Mouse (Mus musculus): ENCODE measurements around the gene Pate2. TPM values are rescaled to one million over a fixed set of nuclear protein-coding genes. Genes with fewer than 3 reads are reported as not detected.

Pate2 gene
- total and polyA plus RNA-seq, 3 experiments = 0.23 to 0.29 TPM; not detected in 1

DNA sequence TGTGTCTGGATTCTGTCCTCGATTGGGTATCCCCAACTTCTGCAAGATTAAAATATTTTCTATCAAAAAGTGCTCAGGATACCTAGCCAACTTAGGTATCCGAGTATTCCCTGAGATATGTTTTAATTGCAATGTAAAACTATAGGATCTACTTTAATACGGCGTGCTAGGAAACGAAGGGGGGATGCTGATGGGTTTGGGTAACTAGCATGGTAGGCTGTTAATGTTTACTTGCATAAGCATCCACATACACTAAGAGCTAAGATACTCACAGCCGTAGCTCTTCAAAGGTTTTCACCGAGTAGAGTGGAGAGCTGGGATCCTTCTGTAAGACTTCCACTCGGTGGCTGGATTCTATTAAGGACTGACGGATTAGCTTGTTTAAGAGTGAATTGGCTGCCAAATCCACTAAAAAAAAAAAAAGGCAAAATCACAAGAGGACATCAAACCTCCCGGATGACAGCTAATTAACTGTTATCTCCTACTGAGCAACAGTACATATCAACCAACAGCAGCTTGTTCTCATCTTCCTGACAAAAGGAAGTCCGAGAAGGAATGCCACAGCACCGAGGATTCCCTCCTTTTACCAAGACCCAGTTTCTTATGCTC, 13.5 kb upstream of the Pate2 start:
- Histone ChIP-seq H3K9me3 (replicated peaks; ENCODE audit: insufficient read depth, low read length) (no peaks in the 10 kb centered on the region), H3K79me2 (ENCODE audit: control insufficient read depth, insufficient read depth, low read length, poor library complexity) (peaks cover 14% of the 10 kb centered on the region), H3K36me3 (ENCODE audit: control insufficient read depth in 1 of 2, insufficient read depth in 2 of 2, low read length in 2 of 2) (peaks cover 4 to 18% of the 10 kb centered on the region in 2 experiments; a peak in 3 of 4 replicates), H3K9ac (ENCODE audit: control insufficient read depth, low read depth, low read length, poor library complexity, severe bottlenecking) (no peak overlapping the region), H3K4me3 (ENCODE audit: control insufficient read depth in 1 of 2, insufficient read depth in 1 of 2, low read depth in 2 of 2, low read length in 2 of 2) (no peak overlapping the region), H3K4me1 (ENCODE audit: control insufficient read depth in 1 of 2, insufficient read depth in 2 of 2, low read length in 2 of 2) (peaks cover 0 to 9% of the 10 kb centered on the region in 2 experiments; a peak in 2 of 4 replicates), H3K27ac (ENCODE audit: control insufficient read depth, low read depth, low read length) (no peak overlapping the region), H3K27me3 (ENCODE audit: control insufficient read depth in 1 of 2, insufficient read depth in 2 of 2, low read length in 2 of 2) (peaks cover 0 to 11% of the 10 kb centered on the region in 2 experiments)
- TF ChIP-seq ZC3H11A (IDR thresholded peaks at IDR 0.05; ENCODE audit: low read depth, low read length) (no peak), CHD2 (IDR thresholded peaks at IDR 0.05; ENCODE audit: low read length) (no peak), POLR2AphosphoS2 (IDR thresholded peaks at IDR 0.05; ENCODE audit: low read length) (no peak), NELFE (IDR thresholded peaks at IDR 0.05; ENCODE audit: low read depth, low read length) (no peak), POLR2A (IDR thresholded peaks at IDR 0.05; ENCODE audit: control insufficient read depth in 1 of 2, insufficient read depth in 1 of 2, low read depth in 1 of 2, low read length in 2 of 2, poor library complexity in 1 of 2) (no peak)
- no peak for DNase-seq (ENCODE audit: low read depth, low spot score)

DNA sequence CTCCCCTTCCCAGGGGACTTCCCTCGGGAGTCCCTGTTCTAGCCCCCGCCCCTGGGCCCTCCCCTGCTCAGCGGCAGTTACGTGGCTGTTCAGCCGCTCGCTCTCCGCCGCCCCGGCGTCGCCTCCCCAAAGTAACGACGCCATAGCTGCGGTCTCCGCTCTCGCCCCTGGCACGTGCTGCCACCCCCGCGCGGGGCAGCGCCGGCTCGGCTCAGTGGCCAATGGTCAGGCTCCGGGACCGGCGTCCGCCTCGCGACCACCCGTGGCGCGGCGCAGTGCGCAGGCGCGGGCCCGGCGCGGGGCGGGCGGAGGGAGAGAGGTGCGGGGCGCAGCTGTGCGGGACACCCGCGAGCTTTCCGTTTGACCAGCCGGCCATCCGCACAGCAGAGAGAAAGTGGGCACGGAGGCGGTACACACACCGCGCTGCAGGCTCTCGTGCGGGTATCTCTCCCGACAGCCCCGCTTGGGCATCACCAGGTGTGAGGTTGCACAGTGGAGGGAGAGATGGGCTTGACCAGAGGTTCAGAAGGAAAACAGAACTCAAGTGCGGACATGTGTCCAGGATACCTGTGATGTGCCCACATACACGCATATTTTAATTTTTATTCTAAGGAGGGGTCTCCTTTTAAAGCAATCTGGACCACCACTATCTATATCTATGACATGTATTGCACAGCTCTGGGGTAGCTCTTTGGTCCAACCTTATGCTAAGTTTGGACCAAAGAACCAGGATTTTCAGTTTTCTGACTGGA, 11.7 kb upstream of the Pate2 start, which contains the start of the genes Ddx25 and Pus3:
TSS of gene Ddx25 (minus strand) at position 272 of the 752 bp plus-strand sequence.
TSS of gene Pus3 (plus strand) at position 339 of the 752 bp plus-strand sequence.
- Histone ChIP-seq H3K27ac (ENCODE audit: control insufficient read depth, low read depth, low read length) (peak within 1 kb of the TSS; percentile 56), H3K4me3 (ENCODE audit: control insufficient read depth in 1 of 2, insufficient read depth in 1 of 2, low read depth in 2 of 2, low read length in 2 of 2) (peak within 1 kb of the TSS; percentile 64 to 92), H3K9ac (ENCODE audit: control insufficient read depth, low read depth, low read length, poor library complexity, severe bottlenecking) (peak within 1 kb of the TSS; percentile 64), H3K79me2 (ENCODE audit: control insufficient read depth, insufficient read depth, low read length, poor library complexity) (peaks cover 20% of the 10 kb centered on the region), H3K27me3 (ENCODE audit: control insufficient read depth in 1 of 2, insufficient read depth in 2 of 2, low read length in 2 of 2) (peaks cover 0 to 11% of the 10 kb centered on the region in 2 experiments; a peak in 3 of 4 replicates), H3K36me3 (ENCODE audit: control insufficient read depth in 1 of 2, insufficient read depth in 2 of 2, low read length in 2 of 2) (peaks cover 9 to 24% of the 10 kb centered on the region in 2 experiments), H3K9me3 (replicated peaks; ENCODE audit: insufficient read depth, low read length) (no peaks in the 10 kb centered on the region), H3K4me1 (ENCODE audit: control insufficient read depth in 1 of 2, insufficient read depth in 2 of 2, low read length in 2 of 2) (peaks cover 0 to 11% of the 10 kb centered on the region in 2 experiments; a peak in 3 of 4 replicates)
- DNase-seq (ENCODE audit: low read depth, low spot score) = no peak
- TF ChIP-seq ZKSCAN1 (IDR thresholded peaks at IDR 0.05; ENCODE audit: low read depth, low read length) = no peak
- TF ChIP-seq ETS1 (IDR thresholded peaks at IDR 0.05; ENCODE audit: low read depth, low read length) = no peak
- no peak for TF ChIP-seq POLR2AphosphoS5 (IDR thresholded peaks at IDR 0.05; ENCODE audit: borderline replicate concordance, low read depth, low read length)

DNA sequence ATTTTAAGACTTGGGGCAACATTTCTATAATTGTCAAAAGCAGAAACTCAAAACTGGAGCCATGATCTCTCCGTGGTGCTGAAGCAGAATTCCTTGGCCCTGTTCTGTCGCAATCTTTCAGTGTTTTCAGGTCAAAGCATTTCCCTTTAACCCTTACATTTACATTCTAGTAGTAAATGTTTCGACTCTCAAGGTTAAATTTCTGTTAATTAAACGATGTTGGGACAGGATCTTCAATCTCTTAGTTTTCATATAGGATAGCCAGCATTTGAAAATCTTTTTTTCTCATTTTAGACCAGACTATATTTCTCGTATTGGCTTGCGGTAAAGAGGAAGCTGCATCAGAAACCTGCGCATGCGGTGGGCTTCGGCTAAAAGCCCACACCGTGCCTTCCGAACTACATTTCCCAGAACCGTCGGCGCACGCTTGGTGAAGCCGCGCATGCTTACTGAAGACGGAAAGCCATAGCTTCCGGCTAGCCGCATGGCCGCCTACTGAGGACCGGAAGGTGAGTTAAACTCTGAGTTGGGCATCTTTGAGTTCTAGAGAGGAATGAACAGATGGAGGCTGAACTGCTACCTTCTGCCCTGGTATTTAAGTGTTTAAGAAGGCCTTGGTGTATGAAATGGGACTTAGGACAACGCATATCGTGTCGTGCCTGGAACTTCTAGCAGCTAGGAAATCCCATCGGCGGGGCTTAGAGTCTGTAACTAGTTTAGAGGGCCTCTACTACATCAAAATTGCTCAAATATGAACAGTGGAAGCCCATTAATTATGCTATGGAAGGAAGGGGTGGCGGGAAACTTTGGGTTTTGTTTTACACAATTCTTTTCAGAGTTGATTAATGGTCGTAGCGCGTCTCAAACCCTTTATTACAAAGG, 10.8 kb upstream of the Pate2 start:
- peaks cover 9 to 27% of the 10 kb centered on the region in 2 experiments for H3K36me3 ChIP-seq (ENCODE audit: control insufficient read depth in 1 of 2, insufficient read depth in 2 of 2, low read length in 2 of 2)
- H3K27me3 ChIP-seq (ENCODE audit: control insufficient read depth in 1 of 2, insufficient read depth in 2 of 2, low read length in 2 of 2) = peaks cover 0 to 4% of the 10 kb centered on the region in 2 experiments; a peak in 2 of 4 replicates
- no peaks in the 10 kb centered on the region for H3K9me3 ChIP-seq (replicated peaks; ENCODE audit: insufficient read depth, low read length)
- H3K27ac ChIP-seq (ENCODE audit: control insufficient read depth, low read depth, low read length) = peak overlapping the region; percentile 56
- H3K79me2 ChIP-seq (ENCODE audit: control insufficient read depth, insufficient read depth, low read length, poor library complexity) = peaks cover 20% of the 10 kb centered on the region
- H3K4me1 ChIP-seq (ENCODE audit: control insufficient read depth in 1 of 2, insufficient read depth in 2 of 2, low read length in 2 of 2) = peaks cover 0 to 11% of the 10 kb centered on the region in 2 experiments; a peak in 3 of 4 replicates
- peak overlapping the region; percentile 64 for H3K9ac ChIP-seq (ENCODE audit: control insufficient read depth, low read depth, low read length, poor library complexity, severe bottlenecking)
- peak overlapping the region; percentile 64 to 92 for H3K4me3 ChIP-seq (ENCODE audit: control insufficient read depth in 1 of 2, insufficient read depth in 1 of 2, low read depth in 2 of 2, low read length in 2 of 2)
- DNase-seq (ENCODE audit: low read depth, low spot score) = peak; percentile 95
- peak; percentile 94 for TF ChIP-seq MAX (IDR thresholded peaks at IDR 0.05; ENCODE audit: low read length)
- TF ChIP-seq MYC (IDR thresholded peaks at IDR 0.05; ENCODE audit: low read depth, low read length) = peak; percentile 99
- TF ChIP-seq ZC3H11A (IDR thresholded peaks at IDR 0.05; ENCODE audit: low read depth, low read length) = no peak
- TF ChIP-seq SIN3A (IDR thresholded peaks at IDR 0.05; ENCODE audit: low read length) = peak; percentile 89
- peak; percentile 67 to 95 for TF ChIP-seq POLR2A (IDR thresholded peaks at IDR 0.05; ENCODE audit: control insufficient read depth in 1 of 2, insufficient read depth in 1 of 2, low read depth in 1 of 2, low read length in 2 of 2, poor library complexity in 1 of 2)
- peak; percentile 59; the same call in 1 of the 2 replicates for TF ChIP-seq POLR2AphosphoS2 (IDR thresholded peaks at IDR 0.05; ENCODE audit: low read length)
- peak; percentile 100 for TF ChIP-seq HCFC1 (IDR thresholded peaks at IDR 0.05; ENCODE audit: low read depth, low read length)
- peak; percentile 94 for TF ChIP-seq KAT2A (conservative IDR thresholded peaks at IDR 0.05; ENCODE audit: low read depth, low read length)
- 0 out of 2 replicates have a peak, but pooled peaks have one; percentile 13 for TF ChIP-seq ETS1 (IDR thresholded peaks at IDR 0.05; ENCODE audit: low read depth, low read length)
- TF ChIP-seq MYB (IDR thresholded peaks at IDR 0.05; ENCODE audit: low read depth, low read length) = no peak
- no peak for TF ChIP-seq MAFK (IDR thresholded peaks at IDR 0.05; ENCODE audit: borderline replicate concordance, low read depth, low read length)
- TF ChIP-seq ELF1 (IDR thresholded peaks at IDR 0.05; ENCODE audit: low read depth, low read length) = peak; percentile 93
- TF ChIP-seq TBP (IDR thresholded peaks at IDR 0.05; ENCODE audit: low read depth, low read length) = peak; percentile 79
- peak; percentile 69 for TF ChIP-seq ZMIZ1 (IDR thresholded peaks at IDR 0.05; ENCODE audit: low read depth, low read length)
- TF ChIP-seq MXI1 (IDR thresholded peaks at IDR 0.05; ENCODE audit: low read depth, low read length) = peak; percentile 89
- no peak for TF ChIP-seq UBTF (IDR thresholded peaks at IDR 0.05; ENCODE audit: borderline replicate concordance, insufficient read depth, low read depth, low read length)
